Mouse (Mus musculus): ENCODE data around the gene Bclaf1.

Bclaf1 gene

DNA sequence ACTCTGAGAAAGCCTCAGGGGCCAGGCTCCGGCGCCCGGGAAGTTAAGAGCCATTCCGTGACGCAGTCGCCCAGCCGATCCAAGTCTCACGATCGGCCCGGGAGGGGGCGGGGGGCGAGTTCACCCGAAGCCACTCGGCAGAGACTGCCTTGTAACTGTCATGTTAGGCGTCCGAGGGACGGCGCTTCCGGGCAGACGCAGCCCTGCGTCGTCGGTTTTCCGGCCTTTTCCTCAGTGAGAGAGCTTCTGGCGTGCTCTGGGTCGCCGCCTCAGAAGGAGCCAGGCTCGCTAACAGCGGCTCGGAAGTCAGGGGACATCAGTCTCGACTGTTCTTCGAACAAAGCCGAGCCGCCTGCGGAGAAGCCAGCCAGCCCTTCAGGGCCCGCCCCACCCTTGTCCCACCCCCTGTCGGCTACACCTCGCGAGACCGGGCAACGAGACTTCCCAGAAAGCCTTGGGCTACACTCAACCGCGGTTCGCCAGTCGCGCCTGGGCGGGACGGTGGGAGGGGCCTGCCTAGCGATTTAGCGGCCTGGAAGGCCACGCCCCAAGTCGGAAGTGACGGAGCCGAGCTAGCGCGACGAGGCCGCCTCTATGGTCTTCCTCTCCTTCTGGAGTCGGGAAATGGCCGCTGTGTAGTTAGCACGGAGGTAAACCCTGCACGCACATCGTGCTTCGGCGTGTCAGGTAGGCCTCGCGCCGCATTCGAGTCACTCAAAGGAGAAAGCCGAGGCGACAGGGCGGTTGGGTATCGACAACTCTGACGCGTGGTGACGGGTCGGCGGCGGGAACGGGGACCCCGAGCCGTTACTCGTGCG is at the start of gene Bclaf1:
TSS of gene Bclaf1 (plus strand) at position 552 of the 818 bp plus-strand sequence.
- DNase-seq (ENCODE audit: low read depth in 2 of 2, low spot score in 2 of 2): peak; percentile 99 to 100

- DNase-seq (ENCODE audit: low read depth in 2 of 2, low spot score in 2 of 2): peak; percentile 33 to 56
Observed at GRCm38 (mm10) chr10:20262896-20263295, 49.4 kb upstream of the Bclaf1 start.

DNA sequence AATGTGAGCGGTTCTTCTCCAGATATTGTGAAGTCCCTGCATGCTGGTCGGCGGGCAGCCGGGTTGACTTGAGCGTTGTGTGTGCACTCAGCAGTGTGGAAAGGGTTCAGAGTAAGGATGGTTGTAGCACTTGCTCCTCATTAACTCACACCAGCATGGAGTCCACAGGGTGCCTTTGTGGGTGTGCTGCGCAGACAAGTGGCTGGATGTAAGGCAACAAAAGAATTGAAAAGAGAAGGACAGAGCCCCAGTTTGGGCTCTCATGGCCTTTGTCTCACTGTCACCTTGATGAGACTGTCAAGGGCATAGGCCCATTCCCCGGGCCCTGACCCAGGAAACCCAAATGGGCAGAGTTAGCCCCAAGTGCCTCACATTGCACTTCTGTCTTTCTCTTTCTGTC is 47.8 kb upstream of the Bclaf1 start:
- no peak for DNase-seq (ENCODE audit: low read depth in 2 of 2, low spot score in 2 of 2)

- no peak for DNase-seq (ENCODE audit: low read depth in 2 of 2, low spot score in 2 of 2)
Observed at GRCm38 (mm10) chr10:20267032-20267431, 45.2 kb upstream of the Bclaf1 start.

DNA sequence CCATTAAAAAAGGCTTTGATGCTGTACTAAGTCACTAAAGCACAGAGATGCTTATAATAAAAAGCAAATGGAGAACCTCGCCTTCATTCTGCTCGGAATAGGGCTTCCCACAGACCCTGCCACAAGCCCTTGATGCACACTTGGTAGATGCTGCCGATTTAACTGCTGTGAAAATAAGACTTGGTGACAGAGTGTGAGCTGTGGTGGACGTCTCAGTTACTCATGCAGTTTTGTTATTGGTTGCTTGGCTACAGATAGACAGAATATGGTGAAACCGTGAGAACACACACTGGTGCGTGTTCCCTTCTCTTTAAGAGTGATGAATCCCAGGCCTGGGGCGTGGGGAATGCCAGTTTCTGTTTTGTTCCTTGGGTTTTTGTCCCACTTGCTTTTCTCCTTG is 43.3 kb upstream of the Bclaf1 start:
- DNase-seq (ENCODE audit: low read depth in 2 of 2, low spot score in 2 of 2): no peak

DNA sequence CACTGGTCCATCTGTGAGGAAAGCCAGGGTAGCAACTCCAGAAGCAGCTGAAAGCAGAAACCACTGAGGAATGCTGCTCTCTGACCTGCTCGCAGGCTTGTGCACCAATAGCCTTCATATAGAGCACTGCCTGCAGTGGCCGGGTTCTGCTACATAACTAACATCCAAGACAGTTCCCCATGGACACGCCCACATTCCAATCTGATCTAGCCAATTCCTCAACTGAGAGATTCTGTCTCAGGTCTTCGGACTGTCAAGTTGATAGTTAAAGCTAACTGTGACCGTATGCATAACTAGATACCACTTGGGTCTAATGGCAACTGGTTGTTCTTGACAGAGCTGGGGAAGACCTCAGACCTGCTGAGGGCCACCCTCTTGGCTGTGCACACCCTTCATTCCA is 39.9 kb upstream of the Bclaf1 start:
- DNase-seq (ENCODE audit: low read depth in 2 of 2, low spot score in 2 of 2): no peak

GRCm38 (mm10) chr10:20273278-20273677 is 39.0 kb upstream of the Bclaf1 start:
- DNase-seq (ENCODE audit: low read depth in 2 of 2, low spot score in 2 of 2): no peak

- no peak for DNase-seq (ENCODE audit: low read depth in 2 of 2, low spot score in 2 of 2)
Observed at GRCm38 (mm10) chr10:20274022-20274421, 38.2 kb upstream of the Bclaf1 start.

- peak; percentile 38 to 51 for DNase-seq (ENCODE audit: low read depth in 2 of 2, low spot score in 2 of 2)
Observed at GRCm38 (mm10) chr10:20281456-20281855, 30.8 kb upstream of the Bclaf1 start.

- DNase-seq (ENCODE audit: low read depth in 2 of 2, low spot score in 2 of 2): no peak
Observed at GRCm38 (mm10) chr10:20285289-20285975, 26.8 kb upstream of the Bclaf1 start.

DNA sequence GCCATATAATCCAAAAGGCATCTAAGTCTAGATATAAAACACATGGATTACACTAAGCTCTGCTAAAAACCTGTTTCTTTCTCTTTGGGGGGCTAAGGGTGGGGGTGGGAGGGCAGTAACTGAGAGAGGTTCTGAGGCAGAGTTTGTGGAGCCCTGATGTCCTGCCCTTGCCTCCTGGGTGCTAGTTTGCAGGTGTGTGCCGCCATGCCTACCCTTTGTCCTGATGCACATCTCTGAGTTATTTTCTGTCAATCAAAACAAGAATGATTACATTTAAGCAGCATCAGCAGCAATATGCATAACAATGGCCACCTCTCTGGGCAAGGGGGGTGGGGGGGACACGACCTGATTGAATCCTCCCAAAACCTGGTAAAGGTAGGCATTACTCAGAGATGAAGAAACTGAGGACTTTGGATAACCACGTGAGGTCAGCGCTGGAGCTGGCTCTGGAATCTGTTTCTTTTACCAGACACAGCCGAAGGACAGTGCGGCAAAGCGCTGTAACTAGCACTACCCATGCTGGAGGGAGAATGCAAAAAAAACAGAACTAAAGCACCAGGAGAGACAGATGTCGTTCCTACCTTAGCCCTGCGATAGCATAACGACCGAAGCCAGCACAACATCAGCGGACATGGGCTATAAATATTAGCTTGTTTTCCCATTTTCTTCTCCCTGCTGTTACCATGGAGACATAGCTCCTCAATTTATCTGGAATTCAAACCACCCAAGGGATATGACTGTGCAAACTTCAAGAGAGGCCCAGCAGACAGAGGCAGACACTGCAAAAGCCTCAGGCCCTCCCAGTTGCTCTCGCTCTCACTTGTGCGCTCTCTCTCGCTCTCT is 26.1 kb upstream of the Bclaf1 start:
- no peak for DNase-seq (ENCODE audit: low read depth in 2 of 2, low spot score in 2 of 2)

DNA sequence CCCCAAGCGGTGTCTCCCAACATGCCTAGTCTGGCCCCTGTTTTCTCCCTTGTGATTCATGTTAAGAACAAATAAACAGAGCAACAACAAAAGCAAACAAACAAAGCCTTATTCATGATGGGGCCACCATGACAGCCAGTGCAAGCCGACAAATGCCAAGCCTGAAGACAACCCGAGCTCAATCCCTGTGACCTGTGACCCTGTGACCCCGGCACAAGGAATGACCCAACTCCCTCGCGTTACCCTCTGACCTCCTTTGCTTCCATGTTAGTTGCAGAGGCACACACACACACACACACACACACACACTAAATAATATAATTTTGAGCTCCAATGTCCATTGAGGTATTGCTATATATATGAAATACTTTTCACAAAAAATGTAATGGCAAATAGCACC is 24.9 kb upstream of the Bclaf1 start:
- DNase-seq (ENCODE audit: low read depth in 2 of 2, low spot score in 2 of 2): no peak

DNA sequence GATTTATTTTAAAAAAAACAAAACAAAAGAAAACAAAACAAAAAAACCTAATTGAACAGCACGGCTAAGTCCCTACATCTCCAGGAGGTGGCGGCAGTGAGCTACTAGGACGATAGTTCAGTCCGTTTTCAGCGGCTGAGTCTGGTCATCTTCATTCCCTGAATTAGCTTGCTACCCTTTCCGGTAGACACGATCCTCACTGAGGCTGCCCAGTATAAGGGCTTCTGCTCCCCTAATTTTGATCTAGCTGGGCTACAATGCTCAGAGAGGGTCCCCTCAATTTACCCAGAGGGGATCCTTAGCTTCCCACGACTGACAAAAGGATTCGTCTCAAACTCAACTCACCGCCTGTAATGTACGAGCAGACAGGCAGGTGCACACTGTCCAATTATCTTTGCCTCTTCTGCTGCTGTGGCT is 21.8 kb upstream of the Bclaf1 start:
- DNase-seq (ENCODE audit: low read depth in 2 of 2, low spot score in 2 of 2): peak; percentile 49 to 73

- DNase-seq (ENCODE audit: low read depth in 2 of 2, low spot score in 2 of 2): peak in 1 of 2 experiments; percentile 42
Observed at GRCm38 (mm10) chr10:20295961-20296360, 16.3 kb upstream of the Bclaf1 start.

DNA sequence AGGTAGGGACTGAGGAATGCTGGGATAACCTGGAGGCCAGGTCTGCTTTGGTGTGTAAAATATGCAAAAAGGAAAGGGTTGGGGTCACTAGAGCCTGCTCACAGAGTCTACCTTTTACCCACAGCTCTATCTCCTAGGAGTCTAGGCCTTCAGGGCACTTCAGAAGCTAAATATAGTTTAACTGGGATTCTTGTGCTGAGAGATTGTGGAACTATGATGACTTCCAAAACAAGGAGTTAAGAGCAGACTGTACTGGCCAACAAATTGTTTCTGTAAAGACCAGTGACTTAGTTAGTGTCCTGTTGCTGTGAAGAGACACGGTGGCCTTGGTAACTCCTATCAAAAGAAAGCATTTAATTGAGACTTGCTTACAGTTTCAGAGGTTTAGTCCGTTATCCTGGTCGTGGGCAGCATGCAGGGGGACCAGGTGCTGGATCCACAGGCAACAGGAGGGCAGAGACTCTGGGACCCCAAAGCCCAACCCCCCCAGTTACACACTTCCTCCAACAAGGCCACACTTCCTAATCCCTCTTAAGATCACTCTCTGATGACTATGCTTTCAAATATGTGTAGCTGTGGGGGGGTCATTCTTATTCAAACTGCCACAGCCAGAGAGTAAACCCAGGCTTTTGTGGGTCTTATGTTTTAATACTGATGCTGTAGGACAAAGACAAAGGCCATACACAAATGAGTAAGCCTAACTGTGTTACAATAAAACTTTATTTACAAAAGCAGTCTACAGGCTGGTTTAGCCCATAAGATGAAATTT is 13.9 kb upstream of the Bclaf1 start:
- no peak for DNase-seq (ENCODE audit: low read depth in 2 of 2, low spot score in 2 of 2)

DNA sequence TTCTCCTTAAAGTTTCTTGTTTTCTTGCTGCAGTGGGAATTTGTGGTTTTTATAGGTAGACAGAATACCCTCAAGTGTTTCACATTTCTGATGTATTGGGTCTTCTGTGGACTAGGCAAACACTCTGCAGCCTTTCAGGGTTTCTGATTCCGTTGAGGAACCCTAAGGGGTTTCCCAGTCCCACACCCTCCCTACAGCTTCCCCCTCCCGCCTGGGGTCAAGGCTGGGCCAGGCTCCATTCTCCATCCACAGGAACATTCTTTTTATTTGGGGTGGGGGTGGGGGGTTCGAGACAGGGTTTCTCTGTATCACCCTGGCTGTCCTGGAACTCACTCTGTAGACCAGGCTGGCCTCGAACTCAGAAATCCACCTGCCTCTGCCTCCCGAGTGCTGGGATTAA is 13.2 kb upstream of the Bclaf1 start:
- no peak for DNase-seq (ENCODE audit: low read depth in 2 of 2, low spot score in 2 of 2)

GRCm38 (mm10) chr10:20310969-20311769 is 1.1 kb upstream of the Bclaf1 start:
- DNase-seq (ENCODE audit: low read depth in 2 of 2, low spot score in 2 of 2): no peak

GRCm38 (mm10) chr10:20312736-20313301 is 550 bp downstream of the Bclaf1 start:
- DNase-seq (ENCODE audit: low read depth in 2 of 2, low spot score in 2 of 2): peak; percentile 86 to 89

GRCm38 (mm10) chr10:20313447-20313846 is 1.2 kb downstream of the Bclaf1 start:
- no peak for DNase-seq (ENCODE audit: low read depth in 2 of 2, low spot score in 2 of 2)

GRCm38 (mm10) chr10:20313941-20314340 is 1.7 kb downstream of the Bclaf1 start:
- DNase-seq (ENCODE audit: low read depth in 2 of 2, low spot score in 2 of 2): no peak

All from CD8-positive naive resting alpha-beta T cell, adult 2 months (primary cell).